10 mouse cellular contexts compared by ENCODE assay signal in genomic region chrX:119927852-119928251, GRCm38 (mm10). TPM values are rescaled to one million over a fixed set of nuclear protein-coding genes. Genes with fewer than 3 reads are reported as not detected.
A peak's percentile ranks its signal among the peaks of the same experiment; 100 is the strongest.
DNase-seq lines count a peak whose midpoint lies in the region; ATAC-seq lines count a peak whose summit lies in the region.
"Had no signal": no experiment of that assay in that cellular context is flagged by ENCODE, and none has a peak within 500 bp of the region (broad histone marks: within the 10 kb centered on the region; RNA-seq: fewer than 3 reads in every experiment).

No protein-coding gene starts in this region.

- DNase-seq in heart, postnatal 4 days: no peak
- no peak for DNase-seq in hindbrain, embryonic 14.5 days (ENCODE audit: low spot score)
- no peak for DNase-seq in adrenal gland, postnatal 25 days
- DNase-seq in gastrocnemius, postnatal 36 days: no peak
- no peak for DNase-seq in adrenal gland, adult 2 months
- DNase-seq: kidney, postnatal 25 days had no signal

- intact Hi-C loops in gastrocnemius, postnatal 36 days (cut with DNase I): no loop called here

- no peak overlapping the region; a peak in 1 of 4 replicates for H3K27ac ChIP-seq in heart, embryonic 14.5 days (replicated peaks in 1 of 2; ENCODE audit: control insufficient read depth in 1 of 2, insufficient read depth in 1 of 2, low read depth in 2 of 2, low read length in 2 of 2)
- no peak overlapping the region for H3K27ac ChIP-seq in embryonic facial prominence, embryonic 15.5 days (replicated peaks)
- H3K27ac ChIP-seq in hindbrain, embryonic 14.5 days: peak overlapping the region; percentile 91
- H3K27ac ChIP-seq in neural tube, embryonic 12.5 days: no peak overlapping the region

- no peaks in the 10 kb centered on the region for H3K36me3 ChIP-seq in heart, embryonic 14.5 days (ENCODE audit: control insufficient read depth, insufficient read depth, low read length)
- H3K36me3 ChIP-seq in embryonic facial prominence, embryonic 15.5 days: no peaks in the 10 kb centered on the region
- no peaks in the 10 kb centered on the region for H3K36me3 ChIP-seq in hindbrain, embryonic 14.5 days (replicated peaks; ENCODE audit: control insufficient read depth, insufficient read depth)
- H3K36me3 ChIP-seq in neural tube, embryonic 12.5 days: no peaks in the 10 kb centered on the region

- H3K4me3 ChIP-seq in heart, embryonic 14.5 days (ENCODE audit: control insufficient read depth in 1 of 2, insufficient read depth in 1 of 2, low read depth in 1 of 2, low read length in 2 of 2): no peak overlapping the region; a peak in 1 of 4 replicates
- H3K4me3 ChIP-seq in embryonic facial prominence, embryonic 15.5 days (replicated peaks): no peak overlapping the region
- peak overlapping the region; percentile 43 for H3K4me3 ChIP-seq in hindbrain, embryonic 14.5 days (replicated peaks; ENCODE audit: low read length)
- no peak overlapping the region for H3K4me3 ChIP-seq in neural tube, embryonic 12.5 days

- H3K9me3 ChIP-seq in heart, embryonic 14.5 days (ENCODE audit: control insufficient read depth, low read length): no peaks in the 10 kb centered on the region
- H3K9me3 ChIP-seq in embryonic facial prominence, embryonic 15.5 days (replicated peaks): no peaks in the 10 kb centered on the region
- H3K9me3 ChIP-seq in hindbrain, embryonic 14.5 days (ENCODE audit: control insufficient read depth, low read length): no peaks in the 10 kb centered on the region
- H3K9me3 ChIP-seq in neural tube, embryonic 12.5 days: no peaks in the 10 kb centered on the region

- no peaks in the 10 kb centered on the region for H3K4me1 ChIP-seq in heart, embryonic 14.5 days (ENCODE audit: control insufficient read depth in 2 of 2, insufficient read depth in 2 of 2, low read length in 2 of 2)
- H3K4me1 ChIP-seq in embryonic facial prominence, embryonic 15.5 days: no peaks in the 10 kb centered on the region
- no peaks in the 10 kb centered on the region; the same call in 1 of the 2 replicates for H3K4me1 ChIP-seq in hindbrain, embryonic 14.5 days (replicated peaks; ENCODE audit: control insufficient read depth, insufficient read depth, low read length)
- no peaks in the 10 kb centered on the region for H3K4me1 ChIP-seq in neural tube, embryonic 12.5 days

- no peak for ATAC-seq in heart, embryonic 14.5 days (ENCODE audit: insufficient number of reproducible peaks, insufficient read depth, low FRiP score, low read depth)
- ATAC-seq in embryonic facial prominence, embryonic 15.5 days (ENCODE audit: insufficient number of reproducible peaks, low FRiP score, low TSS enrichment, low read depth): no peak
- 0 out of 2 replicates have a peak, but pooled peaks have one; percentile 38 for ATAC-seq in hindbrain, embryonic 14.5 days (ENCODE audit: low FRiP score)
- ATAC-seq in neural tube, embryonic 12.5 days (ENCODE audit: low FRiP score, low read depth): peak; percentile 17
- ATAC-seq: CD4-positive, CD25-positive, alpha-beta regulatory T cell, adult 4 months had no signal

- peak overlapping the region; percentile 59; the same call in 1 of the 2 replicates for H3K4me2 ChIP-seq in heart, embryonic 14.5 days (ENCODE audit: low read length)
- H3K4me2 ChIP-seq in embryonic facial prominence, embryonic 15.5 days (replicated peaks): peak overlapping the region; percentile 41; the same call in 1 of the 2 replicates
- H3K4me2 ChIP-seq in hindbrain, embryonic 14.5 days (replicated peaks): peak overlapping the region; percentile 38
- 0 out of 2 replicates have a peak overlapping the region, but pooled peaks have one; percentile 52 for H3K4me2 ChIP-seq in neural tube, embryonic 12.5 days (replicated peaks)

- WGBS in heart, embryonic 14.5 days: 82% methylated on average over 5 of the region's 5 CpGs
- WGBS in embryonic facial prominence, embryonic 15.5 days: 79% methylated on average over 5 of the region's 5 CpGs
- WGBS in hindbrain, embryonic 14.5 days: 44% methylated on average over 5 of the region's 5 CpGs
- 71% methylated on average over 5 of the region's 5 CpGs for WGBS in neural tube, embryonic 12.5 days

- H3K27me3 ChIP-seq in heart, embryonic 14.5 days (ENCODE audit: control insufficient read depth, insufficient read depth, low read length): no peaks in the 10 kb centered on the region
- no peaks in the 10 kb centered on the region for H3K27me3 ChIP-seq in embryonic facial prominence, embryonic 15.5 days
- no peaks in the 10 kb centered on the region for H3K27me3 ChIP-seq in hindbrain, embryonic 14.5 days (ENCODE audit: control insufficient read depth, insufficient read depth, low read length)
- no peaks in the 10 kb centered on the region for H3K27me3 ChIP-seq in neural tube, embryonic 12.5 days (replicated peaks)

- H3K9ac ChIP-seq in heart, embryonic 14.5 days (ENCODE audit: low read length): no peak overlapping the region
- H3K9ac ChIP-seq in embryonic facial prominence, embryonic 15.5 days: no peak overlapping the region
- peak overlapping the region; percentile 69 for H3K9ac ChIP-seq in hindbrain, embryonic 14.5 days
- H3K9ac ChIP-seq in neural tube, embryonic 12.5 days: no peak overlapping the region

RNA-seq across cellular contexts. Expression of gene Pabpc5, which starts 0.9 kb away (rescaled TPM):
- 0.11 and 0.31 TPM in 2 replicates for polyA plus RNA-seq in heart, embryonic 14.5 days (2014; fragmentation: Nextera tagmentation; extraction: Ambion mirVana)
- total RNA-seq in heart, postnatal 4 days (2021): not detected
- 0.36 and 0.50 TPM in 2 replicates for polyA plus RNA-seq in embryonic facial prominence, embryonic 15.5 days (2015; fragmentation: Nextera tagmentation; extraction: Ambion mirVana)
- polyA plus RNA-seq in hindbrain, embryonic 14.5 days (2014; fragmentation: Nextera tagmentation; extraction: Ambion mirVana): 2.6 and 2.7 TPM in 2 replicates
- 0.52 and 0.93 TPM in 2 replicates for polyA plus RNA-seq in neural tube, embryonic 12.5 days (2016; fragmentation: Nextera tagmentation; extraction: Ambion mirVana)
- 0.30 TPM in 1 of 2 replicates, not detected in the other for total RNA-seq in adrenal gland, postnatal 25 days (2021)
- total RNA-seq in gastrocnemius, postnatal 36 days (2021): not detected
- under 1 TPM; 0.20 to 0.62 TPM for total RNA-seq in adrenal gland, adult 2 months (2021)
- not detected in 2 replicates for polyA plus RNA-seq in adrenal gland, adult 2 months (2012; rRNA removed)
- polyA plus RNA-seq: CD4-positive, CD25-positive, alpha-beta regulatory T cell, adult 4 months had no signal

Comparison
In these comparisons a context has a peak if more than half of its experiments do, and no peak if none do; other contexts are left out.
1. ATAC-seq: peak in hindbrain, embryonic 14.5 days (single experiment) and neural tube, embryonic 12.5 days (single experiment); none in heart, embryonic 14.5 days (single experiment) and embryonic facial prominence, embryonic 15.5 days (single experiment).
2. Peak in every context shown above with its lines, with median percentiles within 50 percentile points of each other: H3K4me2 ChIP-seq.